Mouse (Mus musculus) olfactory bulb, adult 2 months (tissue): ENCODE data around the gene Lce3f. TPM values are rescaled to one million over a fixed set of nuclear protein-coding genes. Genes with fewer than 3 reads are reported as not detected.

Experiments used
- H3K27ac ChIP-seq: fragments of 200-500 bp; 2 replicates; pipeline ENCODE4 v1.5.1; 2012; ENCODE audit warnings: low read depth, low read length; ENCODE audit not compliant: insufficient read depth
- H3K4me1 ChIP-seq: fragments of 200-500 bp; 2 replicates; pipeline ENCODE4 v1.6.1; 2012; ENCODE audit warnings: low read length; ENCODE audit not compliant: control insufficient read depth, insufficient read depth
- H3K4me3 ChIP-seq: fragments of 200-500 bp; 2 replicates; pipeline ENCODE4 v1.5.1; 2012; ENCODE audit warnings: mild to moderate bottlenecking, low read depth, low read length, moderate library complexity; ENCODE audit not compliant: insufficient read depth
- CTCF ChIP-seq: fragments of 200-500 bp; IDR thresholded peaks from 2 replicates; pipeline ENCODE4 v1.5.1; 2012; ENCODE audit warnings: low read depth, mild to moderate bottlenecking, low read length, moderate library complexity; ENCODE audit not compliant: insufficient read depth
- POLR2A ChIP-seq: fragments of 200-500 bp; IDR thresholded peaks from 2 replicates; pipeline ENCODE4 v1.6.1; 2012; ENCODE audit warnings: mild to moderate bottlenecking, low read depth, low read length, moderate library complexity; ENCODE audit not compliant: insufficient read depth
- WGBS: fragments of 180-500 bp; shearing (Covaris S2); methylation state at CpG from one replicate; pipeline ENCODE4 v1.1.7; 2018; 5-methylcytosine and 5-hydroxymethylcytosine counted together
- polyA plus RNA-seq: library from polyadenylated mRNA; stranded (reverse); fragments of >200 nt; gene quantifications from 2 replicates; pipeline ENCODE4 v1.2.4, GENCODE M21; 2012; ENCODE audit warnings: low replicate concordance; ENCODE audit not compliant: missing spikeins, insufficient read depth, insufficient read length

Lce3f gene
- polyA plus RNA-seq, result not detected in 2 replicates

GRCm38 (mm10) chr3:92991926-92992325 is at the start of gene Lce3f:
Gene Lce3f (plus strand): TSS chr3:92992226.
- TF ChIP-seq POLR2A (no peak), CTCF (no peak)
- Histone ChIP-seq H3K4me3 (no peak within 1 kb of the TSS), H3K27ac (no peak within 1 kb of the TSS), H3K4me1 (no peaks in the 10 kb centered on the region)

GRCm38 (mm10) chr3:92944186-92944585 is 47.8 kb upstream of the Lce3f start, which contains the start of gene Lce3c:
Gene Lce3c (plus strand): TSS chr3:92944486.
- no peak for TF ChIP-seq CTCF
- TF ChIP-seq POLR2A, result no peak
- Histone ChIP-seq H3K4me1 (no peaks in the 10 kb centered on the region), H3K27ac (no peak within 1 kb of the TSS), H3K4me3 (no peak within 1 kb of the TSS)
- WGBS, result 74% methylated on average over 1 of the region's 1 CpGs

GRCm38 (mm10) chr3:92957090-92957489 is 34.9 kb upstream of the Lce3f start, which contains the start of gene Lce3d:
Gene Lce3d (plus strand): TSS chr3:92957390.
- no peak for TF ChIP-seq POLR2A
- TF ChIP-seq CTCF, result no peak
- H3K4me3 ChIP-seq, result no peak within 1 kb of the TSS
- 93% methylated on average over 1 of the region's 1 CpGs for WGBS
- no peak within 1 kb of the TSS for H3K27ac ChIP-seq
- no peaks in the 10 kb centered on the region for H3K4me1 ChIP-seq

GRCm38 (mm10) chr3:92966761-92967160 is 25.3 kb upstream of the Lce3f start, which contains the start of gene Lce3e:
Gene Lce3e (plus strand): TSS chr3:92967061.
- Histone ChIP-seq H3K27ac (no peak within 1 kb of the TSS), H3K4me3 (no peak within 1 kb of the TSS), H3K4me1 (no peaks in the 10 kb centered on the region)
- TF ChIP-seq POLR2A (no peak), CTCF (no peak)
- WGBS, result 92% methylated on average over 2 of the region's 2 CpGs

GRCm38 (mm10) chr3:92978484-92978883 is 13.5 kb upstream of the Lce3f start:
- Histone ChIP-seq H3K27ac (no peak overlapping the region), H3K4me1 (no peaks in the 10 kb centered on the region), H3K4me3 (no peak overlapping the region)
- 59% methylated on average over 2 of the region's 2 CpGs for WGBS
- no peak for TF ChIP-seq CTCF
- TF ChIP-seq POLR2A, result no peak

GRCm38 (mm10) chr3:92998691-92999090 is 6.7 kb downstream of the Lce3f start:
- no peak overlapping the region for H3K27ac ChIP-seq
- TF ChIP-seq POLR2A (no peak), CTCF (peak; percentile 85)
- no peaks in the 10 kb centered on the region for H3K4me1 ChIP-seq
- WGBS, result 3% methylated on average over 7 of the region's 7 CpGs
- no peak overlapping the region for H3K4me3 ChIP-seq

- Histone ChIP-seq H3K4me3 (no peak overlapping the region), H3K4me1 (no peaks in the 10 kb centered on the region), H3K27ac (no peak overlapping the region)
- TF ChIP-seq POLR2A (no peak), CTCF (no peak)
- WGBS, result 79% methylated on average over 3 of the region's 3 CpGs
These were observed 8.6 kb downstream of the Lce3f start for GRCm38 (mm10) chr3:93000621-93001020.

- TF ChIP-seq POLR2A (no peak), CTCF (no peak)
- 56% methylated on average over 4 of the region's 4 CpGs for whole genome bisulfite sequencing
- Histone ChIP-seq H3K4me1 (no peaks in the 10 kb centered on the region), H3K4me3 (no peak overlapping the region), H3K27ac (no peak overlapping the region)
These were observed 10.8 kb downstream of the Lce3f start for GRCm38 (mm10) chr3:93002843-93003242.

GRCm38 (mm10) chr3:93014378-93014801 is 22.4 kb downstream of the Lce3f start:
- under 1% methylated on average over 24 of the region's 24 CpGs for WGBS
- TF ChIP-seq CTCF, result no peak
- no peak for TF ChIP-seq POLR2A
- no peaks in the 10 kb centered on the region for H3K4me1 ChIP-seq
- H3K27ac ChIP-seq, result no peak overlapping the region
- H3K4me3 ChIP-seq, result peak overlapping the region; percentile 39

GRCm38 (mm10) chr3:93014871-93015270 is 22.8 kb downstream of the Lce3f start:
- TF ChIP-seq POLR2A (no peak), CTCF (no peak)
- Histone ChIP-seq H3K4me3 (no peak overlapping the region), H3K27ac (no peak overlapping the region), H3K4me1 (no peaks in the 10 kb centered on the region)
- WGBS, result 29% methylated on average over 5 of the region's 5 CpGs
